16 mouse cellular contexts compared by ENCODE assay signal in genomic region chr5:89911950-89912349, GRCm38 (mm10). TPM values are rescaled to one million over a fixed set of nuclear protein-coding genes. Genes with fewer than 3 reads are reported as not detected.
A peak's percentile ranks its signal among the peaks of the same experiment; 100 is the strongest.
DNase-seq lines count a peak whose midpoint lies in the region; ATAC-seq lines count a peak whose summit lies in the region.
"Had no signal": no experiment of that assay in that cellular context is flagged by ENCODE, and none has a peak within 500 bp of the region (broad histone marks: within the 10 kb centered on the region; RNA-seq: fewer than 3 reads in every experiment).

No protein-coding gene starts in this region.

- no peak overlapping the region for H3K4me2 ChIP-seq in neural tube, embryonic 11.5 days (ENCODE audit: low read depth)
- H3K4me2 ChIP-seq in hindbrain, embryonic 11.5 days (replicated peaks; ENCODE audit: low read depth, low read length) = no peak overlapping the region
- H3K4me2 ChIP-seq in midbrain, embryonic 11.5 days = no peak overlapping the region
- H3K4me2 ChIP-seq in neural tube, embryonic 14.5 days (ENCODE audit: low read depth, low read length) = peak overlapping the region; percentile 29; the same call in 1 of the 2 replicates
- H3K4me2 ChIP-seq: heart, embryonic 11.5 days had no signal

- no peaks in the 10 kb centered on the region for H3K36me3 ChIP-seq in neural tube, embryonic 11.5 days (ENCODE audit: control insufficient read depth, insufficient read depth, low read length)
- no peaks in the 10 kb centered on the region for H3K36me3 ChIP-seq in hindbrain, embryonic 11.5 days (ENCODE audit: control insufficient read depth, insufficient read depth, low read length)
- H3K36me3 ChIP-seq in midbrain, embryonic 11.5 days (ENCODE audit: control insufficient read depth, insufficient read depth, low read length) = no peaks in the 10 kb centered on the region
- no peaks in the 10 kb centered on the region for H3K36me3 ChIP-seq in neural tube, embryonic 14.5 days (ENCODE audit: control insufficient read depth, insufficient read depth, low read length)

- DNase-seq in neural tube, embryonic 11.5 days (ENCODE audit: low spot score) = peak; percentile 44
- no peak for DNase-seq in neural tube, embryonic 10.5 days (ENCODE audit: extremely low spot score, low spot score)
- DNase-seq in hindbrain, embryonic 11.5 days (ENCODE audit: low spot score) = peak; percentile 44
- peak; percentile 87 for DNase-seq in midbrain, embryonic 11.5 days (ENCODE audit: low spot score, missing footprints)
- no peak for DNase-seq in kidney, adult 8-10 months
- DNase-seq: cerebellum, adult 11 months; heart, postnatal 36 days; kidney, adult 11 months; kidney, postnatal 4 days; layer of hippocampus, postnatal 36 days; lung, postnatal 4 days; thymus, adult 2 months had no signal

- WGBS in neural tube, embryonic 11.5 days = 33% methylated on average over 7 of the region's 7 CpGs
- WGBS in hindbrain, embryonic 11.5 days = 33% methylated on average over 7 of the region's 7 CpGs
- WGBS in midbrain, embryonic 11.5 days = 31% methylated on average over 7 of the region's 7 CpGs
- WGBS in neural tube, embryonic 14.5 days = 20% methylated on average over 7 of the region's 7 CpGs

- H3K4me1 ChIP-seq in neural tube, embryonic 11.5 days (ENCODE audit: control insufficient read depth, insufficient read depth, low read length) = no peaks in the 10 kb centered on the region
- no peaks in the 10 kb centered on the region for H3K4me1 ChIP-seq in hindbrain, embryonic 11.5 days (replicated peaks; ENCODE audit: control insufficient read depth, insufficient read depth, low read length)
- peaks cover 9% of the 10 kb centered on the region for H3K4me1 ChIP-seq in midbrain, embryonic 11.5 days (ENCODE audit: control insufficient read depth, insufficient read depth, low read length)
- H3K4me1 ChIP-seq in neural tube, embryonic 14.5 days (ENCODE audit: control insufficient read depth, insufficient read depth, low read length) = no peaks in the 10 kb centered on the region

- no peak overlapping the region for H3K27ac ChIP-seq in neural tube, embryonic 11.5 days (ENCODE audit: low read depth, low read length)
- no peak overlapping the region for H3K27ac ChIP-seq in hindbrain, embryonic 11.5 days (ENCODE audit: low read depth, low read length)
- no peak overlapping the region for H3K27ac ChIP-seq in midbrain, embryonic 11.5 days (ENCODE audit: low read depth, low read length)
- peak overlapping the region; percentile 58; the same call in 1 of the 2 replicates for H3K27ac ChIP-seq in neural tube, embryonic 14.5 days (ENCODE audit: low read depth, low read length)

- no peaks in the 10 kb centered on the region for H3K9me3 ChIP-seq in neural tube, embryonic 11.5 days (ENCODE audit: control insufficient read depth, low read length)
- H3K9me3 ChIP-seq in hindbrain, embryonic 11.5 days (ENCODE audit: control insufficient read depth, low read length) = no peaks in the 10 kb centered on the region
- no peaks in the 10 kb centered on the region for H3K9me3 ChIP-seq in midbrain, embryonic 11.5 days (ENCODE audit: control insufficient read depth, low read length)
- no peaks in the 10 kb centered on the region for H3K9me3 ChIP-seq in neural tube, embryonic 14.5 days (ENCODE audit: control insufficient read depth, low read length)

- H3K27me3 ChIP-seq in neural tube, embryonic 11.5 days (ENCODE audit: control insufficient read depth, insufficient read depth, low read length) = no peaks in the 10 kb centered on the region
- H3K27me3 ChIP-seq in hindbrain, embryonic 11.5 days (ENCODE audit: control insufficient read depth, insufficient read depth, low read length) = no peaks in the 10 kb centered on the region
- H3K27me3 ChIP-seq in midbrain, embryonic 11.5 days (ENCODE audit: control insufficient read depth, insufficient read depth, low read length) = no peaks in the 10 kb centered on the region
- H3K27me3 ChIP-seq in neural tube, embryonic 14.5 days (ENCODE audit: control insufficient read depth, insufficient read depth, low read length) = no peaks in the 10 kb centered on the region

- H3K4me3 ChIP-seq in neural tube, embryonic 11.5 days (ENCODE audit: low read depth, low read length) = no peak overlapping the region
- no peak overlapping the region for H3K4me3 ChIP-seq in hindbrain, embryonic 11.5 days (ENCODE audit: low read depth, low read length)
- no peak overlapping the region for H3K4me3 ChIP-seq in midbrain, embryonic 11.5 days (ENCODE audit: low read depth, low read length)
- no peak overlapping the region for H3K4me3 ChIP-seq in neural tube, embryonic 14.5 days (ENCODE audit: low read depth, low read length)

- ATAC-seq in neural tube, embryonic 11.5 days (ENCODE audit: insufficient read depth, low FRiP score, low TSS enrichment) = peak; percentile 63
- ATAC-seq in hindbrain, embryonic 11.5 days (ENCODE audit: low FRiP score) = peak; percentile 73
- ATAC-seq in midbrain, embryonic 11.5 days (ENCODE audit: low FRiP score) = peak; percentile 69
- ATAC-seq in neural tube, embryonic 14.5 days (ENCODE audit: low read depth) = peak; percentile 89
- no peak for ATAC-seq in CD4-positive, CD25-positive, alpha-beta regulatory T cell, adult 4 months
- no peak for ATAC-seq in frontal cortex, adult (ENCODE audit: low TSS enrichment)

- H3K9ac ChIP-seq in neural tube, embryonic 11.5 days (ENCODE audit: low read length) = no peak overlapping the region
- no peak overlapping the region for H3K9ac ChIP-seq in hindbrain, embryonic 11.5 days (ENCODE audit: low read depth, low read length)
- no peak overlapping the region for H3K9ac ChIP-seq in midbrain, embryonic 11.5 days (ENCODE audit: low read length)
- 0 out of 2 replicates have a peak overlapping the region, but pooled peaks have one; percentile 25 for H3K9ac ChIP-seq in neural tube, embryonic 14.5 days (replicated peaks; ENCODE audit: low read depth, low read length)

RNA-seq across cellular contexts. Expression of gene Adamts3, which starts 28.8 kb away (rescaled TPM):
- 4.0 and 6.4 TPM in 2 replicates for polyA plus RNA-seq in neural tube, embryonic 11.5 days (2014; fragmentation: Nextera tagmentation; extraction: Ambion mirVana)
- polyA plus RNA-seq in hindbrain, embryonic 11.5 days (2014; fragmentation: Nextera tagmentation; extraction: Ambion mirVana) = 3.0 and 4.2 TPM in 2 replicates
- polyA plus RNA-seq in midbrain, embryonic 11.5 days (2014; fragmentation: Nextera tagmentation; extraction: Ambion mirVana) = 4.5 and 4.9 TPM in 2 replicates
- 10.9 and 12.8 TPM in 2 replicates for polyA plus RNA-seq in neural tube, embryonic 14.5 days (2014; fragmentation: Nextera tagmentation; extraction: Ambion mirVana)
- not detected for polyA plus RNA-seq in CD4-positive, CD25-positive, alpha-beta regulatory T cell, adult 4 months (2017; shearing (Covaris generic))

Comparison
In these comparisons a context has a peak if more than half of its experiments do, and no peak if none do; other contexts are left out.
1. DNase-seq: peak in neural tube, embryonic 11.5 days (single experiment), hindbrain, embryonic 11.5 days (single experiment) and midbrain, embryonic 11.5 days (single experiment); none in neural tube, embryonic 10.5 days (single experiment) and kidney, adult 8-10 months (0 of 2).
2. ATAC-seq: peak in neural tube, embryonic 11.5 days (single experiment), hindbrain, embryonic 11.5 days (single experiment), midbrain, embryonic 11.5 days (single experiment) and neural tube, embryonic 14.5 days (single experiment); none in CD4-positive, CD25-positive, alpha-beta regulatory T cell, adult 4 months (single experiment) and frontal cortex, adult (single experiment).